Mouse (Mus musculus) embryonic facial prominence, embryonic 15.5 days (tissue): ENCODE data around the gene Mgat4b. TPM values are rescaled to one million over a fixed set of nuclear protein-coding genes. Genes with fewer than 3 reads are reported as not detected.
A peak's percentile ranks its signal among the peaks of the same experiment; 100 is the strongest.

Source experiments
- ATAC-seq: fragments of 200-750 bp; cut with Nextera tagmentation; 2 replicates; pipeline ENCODE4 v1.8.0; 2017; ENCODE audit warnings: low read depth, moderate TSS enrichment; ENCODE audit not compliant: insufficient number of reproducible peaks, low FRiP score, low TSS enrichment
- H3K27ac ChIP-seq: fragments of 300-500 bp; sonication (generic); replicated peaks from 2 replicates; pipeline ENCODE4 v1.5.1; 2015; ENCODE audit warnings: mild to moderate bottlenecking, inconsistent platforms
- H3K27me3 ChIP-seq: fragments of 300-500 bp; sonication (generic); 2 replicates; pipeline ENCODE4 v1.6.1; 2015; ENCODE audit warnings: inconsistent platforms
- H3K36me3 ChIP-seq: fragments of 300-500 bp; sonication (generic); 2 replicates; pipeline ENCODE4 v1.6.1; 2015; ENCODE audit warnings: mild to moderate bottlenecking, inconsistent platforms
- H3K4me1 ChIP-seq: fragments of 300-500 bp; sonication (generic); 2 replicates; pipeline ENCODE4 v1.6.1; 2015; ENCODE audit warnings: inconsistent platforms
- H3K4me2 ChIP-seq: fragments of 300-500 bp; sonication (generic); replicated peaks from 2 replicates; pipeline ENCODE4 v1.6.1; 2015; ENCODE audit warnings: mild to moderate bottlenecking, inconsistent platforms
- H3K4me3 ChIP-seq: fragments of 300-500 bp; sonication (generic); replicated peaks from 2 replicates; pipeline ENCODE4 v1.5.1; 2015; ENCODE audit warnings: mild to moderate bottlenecking, inconsistent platforms
- H3K9ac ChIP-seq: fragments of 300-500 bp; sonication (generic); 2 replicates; pipeline ENCODE4 v1.6.1; 2015; ENCODE audit warnings: inconsistent platforms
- H3K9me3 ChIP-seq: fragments of 300-500 bp; sonication (generic); replicated peaks from 2 replicates; pipeline ENCODE4 v1.6.1; 2016; ENCODE audit warnings: inconsistent platforms
- WGBS: fragments of 180-500 bp; shearing (Covaris S2); methylation state at CpG from one replicate; pipeline ENCODE4 v1.1.7; 2015; 5-methylcytosine and 5-hydroxymethylcytosine counted together
- polyA plus RNA-seq: library from polyadenylated mRNA; unstranded; fragments of >200 nt; fragmentation: Nextera tagmentation; extraction: Ambion mirVana; gene quantifications from 2 replicates; pipeline ENCODE4 v1.2.1, GENCODE M21; 2015

Gene Mgat4b
- polyA plus RNA-seq, 1 experiment from 2014 or later: 32.1 TPM

- H3K4me3 ChIP-seq: no peak overlapping the region
- peaks cover 91% of the 10 kb centered on the region for H3K36me3 ChIP-seq
- no peak overlapping the region for H3K9ac ChIP-seq
- no peak for ATAC-seq
- H3K9me3 ChIP-seq: no peaks in the 10 kb centered on the region
- H3K4me1 ChIP-seq: no peaks in the 10 kb centered on the region
- H3K27ac ChIP-seq: no peak overlapping the region
- H3K27me3 ChIP-seq: no peaks in the 10 kb centered on the region
- H3K4me2 ChIP-seq: no peak overlapping the region
- 89% methylated on average over 3 of the region's 3 CpGs for WGBS
Observed at GRCm38 (mm10) chr11:50201590-50201989, 9.1 kb upstream of the Mgat4b start.

- no peak for ATAC-seq
- Histone ChIP-seq H3K36me3 (peaks cover 94% of the 10 kb centered on the region), H3K9me3 (no peaks in the 10 kb centered on the region), H3K27ac (no peak overlapping the region), H3K27me3 (no peaks in the 10 kb centered on the region), H3K4me3 (no peak overlapping the region), H3K4me1 (peaks cover 5% of the 10 kb centered on the region; the same call in 1 of the 2 replicates), H3K4me2 (no peak overlapping the region), H3K9ac (no peak overlapping the region)
- 93% methylated on average over 9 of the region's 9 CpGs for WGBS
Observed at GRCm38 (mm10) chr11:50203302-50203827, 7.3 kb upstream of the Mgat4b start.

GRCm38 (mm10) chr11:50205434-50205833 is 5.3 kb upstream of the Mgat4b start:
- H3K4me2 ChIP-seq: no peak overlapping the region
- ATAC-seq: no peak
- WGBS: 77% methylated on average over 3 of the region's 3 CpGs

GRCm38 (mm10) chr11:50206037-50206436 is 4.7 kb upstream of the Mgat4b start:
- H3K9ac ChIP-seq: no peak overlapping the region
- no peak overlapping the region for H3K4me2 ChIP-seq
- H3K27me3 ChIP-seq: no peaks in the 10 kb centered on the region
- peaks cover 69% of the 10 kb centered on the region for H3K36me3 ChIP-seq
- ATAC-seq: no peak
- H3K27ac ChIP-seq: no peak overlapping the region
- H3K9me3 ChIP-seq: no peaks in the 10 kb centered on the region
- H3K4me3 ChIP-seq: no peak overlapping the region
- peaks cover 14% of the 10 kb centered on the region for H3K4me1 ChIP-seq
- 91% methylated on average over 2 of the region's 2 CpGs for WGBS

More at GRCm38 (mm10) chr11:50205434-50205833, 5.3 kb upstream of the Mgat4b start:
- H3K9ac ChIP-seq: no peak overlapping the region
- no peaks in the 10 kb centered on the region for H3K9me3 ChIP-seq
- H3K36me3 ChIP-seq: peaks cover 75% of the 10 kb centered on the region
- H3K4me3 ChIP-seq: no peak overlapping the region
- peaks cover 13% of the 10 kb centered on the region; the same call in 1 of the 2 replicates for H3K4me1 ChIP-seq
- H3K27ac ChIP-seq: no peak overlapping the region
- no peaks in the 10 kb centered on the region for H3K27me3 ChIP-seq

GRCm38 (mm10) chr11:50207344-50207743 is 3.3 kb upstream of the Mgat4b start:
- no peak overlapping the region for H3K4me3 ChIP-seq
- H3K36me3 ChIP-seq: peaks cover 56% of the 10 kb centered on the region
- no peak overlapping the region for H3K4me2 ChIP-seq
- no peak overlapping the region for H3K9ac ChIP-seq
- H3K27ac ChIP-seq: no peak overlapping the region
- no peaks in the 10 kb centered on the region for H3K9me3 ChIP-seq
- no peak for ATAC-seq
- WGBS: 95% methylated on average over 14 of the region's 14 CpGs
- H3K27me3 ChIP-seq: no peaks in the 10 kb centered on the region
- H3K4me1 ChIP-seq: peaks cover 19% of the 10 kb centered on the region

GRCm38 (mm10) chr11:50208039-50208438 is 2.7 kb upstream of the Mgat4b start:
- Histone ChIP-seq H3K4me2 (no peak overlapping the region), H3K4me1 (peaks cover 19% of the 10 kb centered on the region), H3K9me3 (no peaks in the 10 kb centered on the region), H3K27me3 (no peaks in the 10 kb centered on the region), H3K36me3 (peaks cover 49% of the 10 kb centered on the region), H3K4me3 (no peak overlapping the region), H3K27ac (no peak overlapping the region), H3K9ac (no peak overlapping the region)
- 94% methylated on average over 5 of the region's 5 CpGs for WGBS
- ATAC-seq: no peak

- H3K27me3 ChIP-seq: no peaks in the 10 kb centered on the region
- no peaks in the 10 kb centered on the region for H3K9me3 ChIP-seq
- peak; percentile 93 for ATAC-seq
- H3K4me1 ChIP-seq: peaks cover 19% of the 10 kb centered on the region
- H3K36me3 ChIP-seq: peaks cover 30% of the 10 kb centered on the region
- H3K27ac ChIP-seq: peak overlapping the region; percentile 98
- WGBS: under 1% methylated on average over 24 of the region's 24 CpGs
- peak overlapping the region; percentile 96 for H3K9ac ChIP-seq
- peak overlapping the region; percentile 98 for H3K4me3 ChIP-seq
- peak overlapping the region; percentile 50 for H3K4me2 ChIP-seq
Observed at GRCm38 (mm10) chr11:50210101-50210504, 587 bp upstream of the Mgat4b start.

- peak overlapping the region; percentile 96; the same call in 1 of the 2 replicates for H3K9ac ChIP-seq
- peaks cover 32% of the 10 kb centered on the region for H3K4me1 ChIP-seq
- ATAC-seq: no peak
- H3K4me2 ChIP-seq: peak overlapping the region; percentile 50
- peaks cover 16% of the 10 kb centered on the region for H3K36me3 ChIP-seq
- 0 out of 2 replicates have a peak overlapping the region, but pooled peaks have one; percentile 98 for H3K27ac ChIP-seq
- 86% methylated on average over 3 of the region's 3 CpGs for WGBS
- no peaks in the 10 kb centered on the region for H3K27me3 ChIP-seq
- H3K9me3 ChIP-seq: no peaks in the 10 kb centered on the region
- H3K4me3 ChIP-seq: peak overlapping the region; percentile 98
Observed at GRCm38 (mm10) chr11:50211322-50212059, 801 bp downstream of the Mgat4b start.

GRCm38 (mm10) chr11:50212060-50212739 is 1.5 kb downstream of the Mgat4b start:
- ATAC-seq: no peak
- no peaks in the 10 kb centered on the region for H3K9me3 ChIP-seq
- peaks cover 9% of the 10 kb centered on the region for H3K36me3 ChIP-seq
- H3K4me3 ChIP-seq: no peak overlapping the region
- H3K27ac ChIP-seq: no peak overlapping the region
- H3K9ac ChIP-seq: no peak overlapping the region
- no peaks in the 10 kb centered on the region for H3K27me3 ChIP-seq
- peaks cover 35% of the 10 kb centered on the region for H3K4me1 ChIP-seq
- 65% methylated on average over 3 of the region's 3 CpGs for WGBS
- no peak overlapping the region for H3K4me2 ChIP-seq

- Histone ChIP-seq H3K9ac (no peak overlapping the region), H3K27ac (no peak overlapping the region), H3K36me3 (0 out of 2 replicates have a peak, but pooled peaks cover under 1% of the 10 kb centered on the region), H3K9me3 (no peaks in the 10 kb centered on the region), H3K4me3 (no peak overlapping the region), H3K4me1 (peaks cover 31% of the 10 kb centered on the region), H3K4me2 (no peak overlapping the region), H3K27me3 (no peaks in the 10 kb centered on the region)
- WGBS: 62% methylated on average over 11 of the region's 11 CpGs
- ATAC-seq: no peak
Observed at GRCm38 (mm10) chr11:50212848-50213758, 2.4 kb downstream of the Mgat4b start.
